Mouse (Mus musculus) MEL (cell line): ENCODE measurements around the gene Hist2h2aa1. TPM values are rescaled to one million over a fixed set of nuclear protein-coding genes. Genes with fewer than 3 reads are reported as not detected.

Experiments
- DNase-seq: peaks from one replicate; pipeline ENCODE4 v3.0.0; 2011; ENCODE audit warnings: low read depth, low spot score
- H3K27ac ChIP-seq: 2 replicates; pipeline ENCODE4 v1.5.1; 2012; ENCODE audit warnings: low read depth, mild to moderate bottlenecking, control low read depth, low read length, moderate library complexity; ENCODE audit not compliant: control insufficient read depth
- H3K27me3 ChIP-seq, 2 experiments: fragments of 150-350 bp in 1 of 2; sonication (generic) in 1 of 2; 2 replicates each; pipeline ENCODE4 v1.6.1; 2012; ENCODE audit warnings: low read length in 2 of 2, mild to moderate bottlenecking in 2 of 2, improper control_type of control experiment in 1 of 2, moderate library complexity in 1 of 2; ENCODE audit not compliant: insufficient read depth in 2 of 2, control insufficient read depth in 1 of 2
- H3K36me3 ChIP-seq, 2 experiments: 2 replicates each; pipeline ENCODE4 v1.6.1; 2012 to 2014; ENCODE audit warnings: low read length in 2 of 2, improper control_type of control experiment in 1 of 2, inconsistent platforms in 1 of 2, mild to moderate bottlenecking in 1 of 2; ENCODE audit not compliant: insufficient read depth in 2 of 2, control insufficient read depth in 1 of 2
- H3K4me1 ChIP-seq, 2 experiments: fragments of 150-350 bp in 1 of 2; sonication (generic) in 1 of 2; 2 replicates each; pipeline ENCODE4 v1.6.1; 2012; ENCODE audit warnings: low read length in 2 of 2, improper control_type of control experiment in 1 of 2, mild to moderate bottlenecking in 1 of 2; ENCODE audit not compliant: insufficient read depth in 2 of 2, control insufficient read depth in 1 of 2
- H3K4me3 ChIP-seq, 2 experiments: fragments of 150-350 bp in 1 of 2; sonication (generic) in 1 of 2; 2 replicates each; pipeline ENCODE4 v1.5.1; 2012; ENCODE audit warnings: low read depth in 2 of 2, low read length in 2 of 2, mild to moderate bottlenecking in 2 of 2, moderate library complexity in 2 of 2, control low read depth in 1 of 2, improper control_type of control experiment in 1 of 2; ENCODE audit not compliant: control insufficient read depth in 1 of 2, insufficient read depth in 1 of 2
- H3K79me2 ChIP-seq: 2 replicates; pipeline ENCODE4 v1.6.1; 2012; ENCODE audit warnings: mild to moderate bottlenecking, low read length, moderate library complexity; ENCODE audit not compliant: control insufficient read depth, poor library complexity, insufficient read depth
- H3K9ac ChIP-seq: 2 replicates; pipeline ENCODE4 v1.6.1; 2012; ENCODE audit warnings: low read depth, mild to moderate bottlenecking, control low read depth, low read length, moderate library complexity; ENCODE audit not compliant: control insufficient read depth, poor library complexity, severe bottlenecking
- H3K9me3 ChIP-seq: fragments of 150-350 bp; sonication (generic); replicated peaks from 2 replicates; pipeline ENCODE4 v1.6.1; 2012; ENCODE audit warnings: mild to moderate bottlenecking, low read length, improper control_type of control experiment, moderate library complexity; ENCODE audit not compliant: insufficient read depth
- BHLHE40 ChIP-seq: IDR thresholded peaks from 2 replicates; pipeline ENCODE4 v1.6.1; 2012; ENCODE audit warnings: low read depth, mild to moderate bottlenecking, inconsistent platforms, low read length, improper control_type of control experiment, borderline replicate concordance
- CHD1 ChIP-seq: IDR thresholded peaks from 2 replicates; pipeline ENCODE4 v1.6.1; 2012; ENCODE audit warnings: low read depth, mild to moderate bottlenecking, inconsistent platforms, low read length, improper control_type of control experiment
- CTCF ChIP-seq, 3 experiments: IDR thresholded peaks in 2 of 3; conservative IDR thresholded peaks in 1 of 3; 2 replicates each; pipeline ENCODE4 v1.5.1; 2011 to 2012; ENCODE audit warnings: low read length in 3 of 3, low read depth in 2 of 3, mild to moderate bottlenecking in 2 of 3, improper control_type of control experiment in 1 of 3, inconsistent platforms in 1 of 3, mixed read lengths in 1 of 3, moderate library complexity in 1 of 3; ENCODE audit not compliant: control insufficient read depth in 1 of 3, insufficient read depth in 1 of 3, poor library complexity in 1 of 3, severe bottlenecking in 1 of 3
- E2F4 ChIP-seq: IDR thresholded peaks from 2 replicates; pipeline ENCODE4 v1.6.1; 2011; ENCODE audit warnings: low read depth, low read length, improper control_type of control experiment, borderline replicate concordance
- HCFC1 ChIP-seq: IDR thresholded peaks from 2 replicates; pipeline ENCODE4 v1.6.1; 2012; ENCODE audit warnings: low read depth, mild to moderate bottlenecking, inconsistent platforms, low read length, improper control_type of control experiment, moderate library complexity
- MAFK ChIP-seq: IDR thresholded peaks from 2 replicates; pipeline ENCODE4 v1.6.1; 2011; ENCODE audit warnings: low read depth, mild to moderate bottlenecking, low read length, improper control_type of control experiment, borderline replicate concordance
- MEF2A ChIP-seq: IDR thresholded peaks from 2 replicates; pipeline ENCODE4 v1.6.1; 2014; ENCODE audit warnings: low read depth, mild to moderate bottlenecking, inconsistent platforms, low read length, improper control_type of control experiment; ENCODE audit not compliant: poor library complexity, insufficient replicate concordance, severe bottlenecking; ENCODE audit errors: extremely low read depth
- MYB ChIP-seq: IDR thresholded peaks from 2 replicates; pipeline ENCODE4 v1.6.1; 2011; ENCODE audit warnings: mild to moderate bottlenecking, low read depth, low read length, improper control_type of control experiment
- MYC ChIP-seq: IDR thresholded peaks from 2 replicates; pipeline ENCODE4 v1.6.1; 2011; ENCODE audit warnings: low read depth, mild to moderate bottlenecking, low read length, improper control_type of control experiment, moderate library complexity
- POLR2AphosphoS2 ChIP-seq: IDR thresholded peaks from 2 replicates; pipeline ENCODE4 v1.6.1; 2011; ENCODE audit warnings: low read length, improper control_type of control experiment
- POLR2AphosphoS5 ChIP-seq: IDR thresholded peaks from 2 replicates; pipeline ENCODE4 v1.6.1; 2012; ENCODE audit warnings: low read depth, borderline replicate concordance, mild to moderate bottlenecking, inconsistent platforms, low read length, moderate library complexity, mixed read lengths
- SMC3 ChIP-seq: IDR thresholded peaks from 2 replicates; pipeline ENCODE4 v1.6.1; 2011; ENCODE audit warnings: low read depth, low read length, improper control_type of control experiment
- TAL1 ChIP-seq: IDR thresholded peaks from 2 replicates; pipeline ENCODE4 v1.6.1; 2012; ENCODE audit warnings: mild to moderate bottlenecking, inconsistent platforms, low read length, moderate library complexity, mixed read lengths
- TCF12 ChIP-seq: IDR thresholded peaks from 2 replicates; pipeline ENCODE4 v1.6.1; 2014; ENCODE audit warnings: low read depth, mild to moderate bottlenecking, inconsistent platforms, low read length, improper control_type of control experiment, moderate library complexity
- USF2 ChIP-seq, 2 experiments: IDR thresholded peaks; 2 replicates each; pipeline ENCODE4 v1.6.1; 2011 to 2012; ENCODE audit warnings: improper control_type of control experiment in 2 of 2, low read length in 2 of 2, borderline replicate concordance in 1 of 2, inconsistent platforms in 1 of 2, low read depth in 1 of 2, mild to moderate bottlenecking in 1 of 2; ENCODE audit not compliant: insufficient read depth in 1 of 2
- ZC3H11A ChIP-seq: IDR thresholded peaks from 2 replicates; pipeline ENCODE4 v1.6.1; 2012; ENCODE audit warnings: low read depth, mild to moderate bottlenecking, inconsistent platforms, low read length, improper control_type of control experiment
- ZKSCAN1 ChIP-seq: IDR thresholded peaks from 2 replicates; pipeline ENCODE4 v1.6.1; 2012; ENCODE audit warnings: low read depth, mild to moderate bottlenecking, inconsistent platforms, low read length, improper control_type of control experiment, moderate library complexity
- ZNF384 ChIP-seq: IDR thresholded peaks from 2 replicates; pipeline ENCODE4 v1.6.1; 2012; ENCODE audit warnings: low read depth, mild to moderate bottlenecking, inconsistent platforms, low read length, improper control_type of control experiment
- polyA plus RNA-seq, 2 experiments: library from polyadenylated mRNA; stranded (reverse) in 1 of 2; unstranded in 1 of 2; fragments of >175 nt in 1 of 2; fragments of >200 nt in 1 of 2; gene quantifications; 2 replicates each; pipeline versions ENCODE4 v1.2.1 to v1.2.4; 2012; ENCODE audit warnings: low replicate concordance in 2 of 2, low read depth in 1 of 2; ENCODE audit not compliant: insufficient read length in 2 of 2, insufficient read depth in 1 of 2, missing spikeins in 1 of 2
- total RNA-seq: library from RNA; depleted of rRNA; stranded (reverse); fragments of 300-350 nt; gene quantifications from 2 replicates; pipeline ENCODE4 v1.2.3, GENCODE M21; 2012

Hist2h2aa1 gene
- total and polyA plus RNA-seq, 3 experiments, result 1.5 to 3,456 TPM; not detected in 1

- H3K79me2 ChIP-seq, result no peaks in the 10 kb centered on the region
- no peaks in the 10 kb centered on the region for H3K9me3 ChIP-seq
- no peak for TF ChIP-seq TCF12
- TF ChIP-seq MYC, result no peak
- no peak for TF ChIP-seq E2F4
- TF ChIP-seq ZNF384, result no peak
- no peak for TF ChIP-seq BHLHE40
- no peak for TF ChIP-seq CHD1
- no peak for TF ChIP-seq POLR2AphosphoS5
- TF ChIP-seq ZC3H11A, result no peak
- TF ChIP-seq MAFK, result no peak
- TF ChIP-seq POLR2AphosphoS2, result no peak
- TF ChIP-seq MYB, result no peak
- no peak for TF ChIP-seq HCFC1
- no peak for TF ChIP-seq CTCF (IDR thresholded peaks at IDR 0.05 in 2 of 3, conservative IDR thresholded peaks at IDR 0.05 in 1 of 3; ENCODE audit: control insufficient read depth in 1 of 3, insufficient read depth in 1 of 3, low read depth in 2 of 3, low read length in 3 of 3, poor library complexity in 1 of 3, severe bottlenecking in 1 of 3)
- TF ChIP-seq USF2 (IDR thresholded peaks at IDR 0.05; ENCODE audit: borderline replicate concordance in 1 of 2, insufficient read depth in 1 of 2, low read depth in 1 of 2, low read length in 2 of 2), result no peak
- TF ChIP-seq TAL1, result no peak
- no peak for TF ChIP-seq SMC3
- TF ChIP-seq ZKSCAN1, result no peak
- no peak overlapping the region for H3K27ac ChIP-seq
- H3K4me3 ChIP-seq, result no peak overlapping the region
- H3K9ac ChIP-seq, result no peak overlapping the region
- no peaks in the 10 kb centered on the region for H3K27me3 ChIP-seq
- H3K4me1 ChIP-seq, result peaks cover 23 to 40% of the 10 kb centered on the region in 2 experiments
- no peak for DNase-seq
- H3K36me3 ChIP-seq, result peaks cover 0 to 56% of the 10 kb centered on the region in 2 experiments; a peak in 2 of 4 replicates
Measured at GRCm38 (mm10) chr3:96251787-96252186, 6.5 kb downstream of the Hist2h2aa1 start.

GRCm38 (mm10) chr3:96254683-96255355, 9.5 kb downstream of the Hist2h2aa1 start:
- Histone ChIP-seq H3K4me3 (peak overlapping the region; percentile 24 to 38), H3K9ac (peak overlapping the region; percentile 57), H3K9me3 (no peaks in the 10 kb centered on the region), H3K27me3 (no peaks in the 10 kb centered on the region), H3K36me3 (peaks cover 0 to 54% of the 10 kb centered on the region in 2 experiments; a peak in 2 of 4 replicates), H3K79me2 (no peaks in the 10 kb centered on the region), H3K27ac (peak overlapping the region; percentile 65), H3K4me1 (peaks cover 28 to 56% of the 10 kb centered on the region in 2 experiments)
- DNase-seq, result peak; percentile 97
- TF ChIP-seq MEF2A (no peak), TAL1 (peak; percentile 95)
